Mouse (Mus musculus) embryonic facial prominence, embryonic 13.5 days (tissue): ENCODE results near the gene Cfap46. TPM values are rescaled to one million over a fixed set of nuclear protein-coding genes. Genes with fewer than 3 reads are reported as not detected.

Experiments
- polyA plus RNA-seq: library from polyadenylated mRNA; unstranded; fragments of >200 nt; fragmentation: Nextera tagmentation; extraction: Ambion mirVana; gene quantifications from 2 replicates; pipeline ENCODE4 v1.2.1, GENCODE M21; 2015

Cfap46 gene
- polyA plus RNA-seq, 1 experiment from 2014 or later, result 0.76 TPM

Other genes with a start within 250 kb of the Cfap46 start
- gene Nkx6-2, start 101.0 kb downstream of the Cfap46 start, polyA plus RNA-seq, result 0.17 TPM in 1 of 2 replicates, not detected in the other
- 1.4 and 2.7 TPM in 2 replicates for gene Adgra1, start 150.4 kb upstream of the Cfap46 start, polyA plus RNA-seq
- gene Kndc1, start 210.9 kb upstream of the Cfap46 start, polyA plus RNA-seq, result 0.11 and 0.15 TPM in 2 replicates